Mouse (Mus musculus) heart, postnatal 36 days (tissue): ENCODE data around the gene Hsf5. TPM values are rescaled to one million over a fixed set of nuclear protein-coding genes. Genes with fewer than 3 reads are reported as not detected.

Source experiments
- DNase-seq, 2 experiments: peaks; one replicate each; pipeline ENCODE4 v3.0.0; 2021 to 2022
- intact Hi-C: fragments of 180-260 bp; cut with DNase I; formaldehyde crosslinking; loops from one replicate; pipeline ENCODE4 v1.15.1; 2025
- total RNA-seq, 2 experiments: library from RNA; stranded (reverse); gene quantifications; 2 replicates each; pipeline ENCODE4 v1.2.3; 2021

The Hsf5 gene
- total RNA-seq, 2 experiments from 2014 or later: not detected

GRCm38 (mm10) chr11:87682838-87683571 is 66.0 kb downstream of the Hsf5 start:
- intact Hi-C loops: no loop called here
- no peak for DNase-seq

DNA sequence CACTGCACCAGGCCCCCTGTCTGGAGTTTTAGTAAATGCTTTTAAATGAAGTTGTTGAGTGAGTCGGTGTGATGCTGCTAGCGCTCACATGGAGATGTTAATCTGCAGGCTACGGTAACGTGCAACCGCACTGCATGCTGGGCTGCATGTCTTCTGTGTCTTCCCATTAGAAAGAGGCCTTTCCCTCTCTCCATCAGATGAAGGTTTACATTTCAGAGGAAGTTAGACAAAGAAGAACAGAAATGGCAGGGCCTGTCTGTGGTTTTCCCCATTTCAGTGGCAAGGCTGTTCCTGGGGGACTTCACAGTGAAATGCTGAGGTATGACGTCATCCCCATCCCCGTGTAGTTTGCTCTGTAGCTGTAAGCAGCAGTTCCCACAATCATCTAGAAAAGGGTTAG is 69.4 kb downstream of the Hsf5 start:
- intact Hi-C loops: no loop called here

DNA sequence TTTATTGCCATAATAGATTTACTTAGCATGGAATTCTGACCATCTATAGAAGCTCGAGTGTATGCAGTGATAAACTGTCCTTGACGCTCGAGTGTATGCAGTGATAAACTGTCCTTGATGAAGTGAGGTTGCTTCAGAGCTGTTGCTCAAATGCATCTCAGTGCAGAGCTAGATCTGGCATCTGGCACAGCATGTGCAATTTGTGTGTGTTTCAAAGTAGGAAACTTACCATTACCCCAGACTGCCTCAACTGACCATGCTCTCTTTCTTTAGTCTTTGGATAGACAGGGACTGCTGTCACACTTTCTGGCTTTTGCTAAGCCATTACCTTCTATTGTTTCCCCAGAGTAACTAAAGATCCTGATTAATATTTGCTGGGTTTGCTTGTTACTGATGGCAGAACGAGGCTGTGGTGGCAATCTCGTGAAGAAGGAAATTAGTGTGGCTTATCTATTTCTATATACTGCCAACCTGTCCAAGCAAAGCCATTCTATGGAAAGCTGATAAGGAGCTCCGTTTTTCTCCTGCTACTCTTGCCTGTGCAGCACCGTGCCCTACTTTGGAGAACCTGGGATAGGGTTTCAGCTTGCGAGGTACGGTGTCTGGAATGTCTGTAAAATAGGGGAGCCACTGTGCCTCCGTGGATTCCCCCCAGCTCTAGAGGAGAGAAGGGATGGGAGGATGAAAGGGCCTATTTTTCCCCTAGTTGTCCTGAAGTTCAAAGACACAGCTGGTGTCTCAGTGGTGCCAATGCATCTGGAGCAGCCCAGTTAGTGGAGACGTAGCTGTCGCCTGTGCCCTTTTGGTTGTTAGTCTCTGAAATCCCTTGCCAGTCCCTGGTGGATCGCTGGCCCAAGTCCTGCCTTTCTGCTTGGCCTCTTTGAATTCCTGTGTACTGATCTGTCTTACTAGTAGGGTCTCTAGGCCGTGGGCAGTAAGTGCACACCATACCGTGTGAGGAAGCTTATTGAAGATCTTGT is 70.6 kb downstream of the Hsf5 start:
- DNase-seq: no peak
- intact Hi-C loops: no loop called here

More for the DNA sequence above, 69.4 kb downstream of the Hsf5 start:
- no peak for DNase-seq

DNA sequence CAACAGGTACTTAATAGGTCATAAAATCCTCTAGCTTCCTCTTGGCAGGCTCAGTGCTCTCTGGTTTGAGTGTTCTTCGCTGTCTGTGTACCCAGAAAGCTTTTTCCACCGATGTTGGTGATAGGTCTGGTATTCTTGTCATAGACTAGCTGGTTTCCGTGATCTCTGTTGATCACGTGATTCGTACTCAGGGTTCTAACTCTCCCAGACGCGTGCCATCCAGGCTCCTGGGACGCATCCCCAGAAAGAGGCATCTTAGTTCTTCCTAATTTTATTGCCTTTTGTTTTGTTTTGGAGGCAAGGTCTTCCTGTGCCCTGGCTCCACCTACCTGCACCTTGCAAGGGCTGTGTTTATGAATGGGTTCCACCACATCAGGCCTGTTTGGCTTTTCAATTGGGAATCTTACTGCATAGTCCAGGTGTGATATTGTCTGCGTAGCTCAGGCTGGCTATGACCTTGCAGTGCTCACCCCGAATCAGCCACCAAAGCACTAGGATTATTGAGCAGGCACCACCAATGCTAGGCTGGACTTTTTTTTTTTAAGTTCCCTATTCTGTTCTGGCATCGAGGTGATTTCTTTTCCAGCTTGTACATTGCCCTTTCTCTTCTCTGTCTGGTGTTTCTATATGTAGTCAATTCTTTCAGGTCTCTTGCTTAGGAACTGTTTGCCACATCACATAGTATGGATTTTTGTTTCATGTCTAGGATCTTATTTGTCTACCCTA is 71.7 kb downstream of the Hsf5 start:
- DNase-seq: no peak
- intact Hi-C loops: no loop called here

GRCm38 (mm10) chr11:87689402-87689808 is 72.4 kb downstream of the Hsf5 start:
- DNase-seq: no peak
- intact Hi-C loops: no loop called here

DNA sequence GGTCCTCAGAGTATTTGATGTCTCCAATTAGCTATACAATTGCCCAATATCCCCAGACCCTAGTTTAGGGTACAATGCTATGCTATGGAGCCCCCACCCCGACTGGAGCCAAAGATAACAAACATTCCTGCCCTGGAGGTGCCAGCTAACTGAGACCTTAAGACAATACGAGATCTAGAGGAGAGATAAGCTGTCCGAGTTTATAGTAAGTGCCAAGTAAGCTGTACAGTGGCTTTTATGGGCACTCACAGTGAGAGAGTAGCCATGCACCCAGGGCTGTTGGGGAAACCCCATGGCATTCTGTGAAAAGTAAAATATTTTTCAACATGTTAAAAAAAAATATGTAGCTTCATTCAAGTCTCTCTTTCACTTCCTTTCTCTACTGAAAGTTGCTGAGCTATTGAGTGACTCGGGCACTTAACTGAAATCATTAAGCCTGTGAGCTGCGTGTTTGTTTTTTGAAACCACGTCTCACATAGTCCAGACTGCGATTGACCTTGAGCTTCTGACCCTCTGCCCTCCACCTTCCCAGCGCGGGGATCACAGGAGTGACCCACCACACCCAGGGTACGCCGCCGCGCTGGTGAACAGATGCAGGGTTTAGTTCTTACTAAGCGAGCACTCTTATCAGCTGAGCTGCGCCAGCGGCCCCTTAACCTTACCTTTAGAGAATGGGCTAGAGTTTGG is 73.2 kb downstream of the Hsf5 start:
- no peak for DNase-seq
- intact Hi-C loops: no loop called here

DNA sequence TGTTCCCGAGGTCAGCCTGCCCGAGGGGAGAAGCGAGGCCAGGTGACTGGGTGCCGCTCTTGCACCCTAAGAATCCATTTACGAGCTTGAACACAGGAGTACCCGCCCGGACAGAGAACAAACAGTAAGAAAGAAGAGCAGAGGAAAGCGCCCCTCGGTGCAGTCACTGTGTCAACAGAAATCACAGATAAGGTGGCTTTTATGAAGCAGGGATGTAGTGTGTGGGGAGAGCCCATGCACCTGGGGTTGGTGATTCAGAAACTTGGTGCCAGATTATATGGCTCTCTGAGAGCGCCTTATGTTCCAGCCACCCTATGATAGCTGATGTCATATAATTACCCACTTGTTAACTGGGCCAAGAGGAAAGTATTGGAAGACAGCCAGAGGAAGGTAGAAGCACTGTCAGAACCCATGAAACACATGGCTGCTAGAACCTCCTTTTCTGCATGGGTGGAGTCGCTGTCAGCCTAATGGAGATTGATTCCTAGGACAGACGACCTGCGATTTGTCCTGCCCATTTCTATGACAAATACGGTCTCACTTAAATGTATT is 80.2 kb downstream of the Hsf5 start:
- DNase-seq: no peak
- intact Hi-C loops: no loop called here

DNA sequence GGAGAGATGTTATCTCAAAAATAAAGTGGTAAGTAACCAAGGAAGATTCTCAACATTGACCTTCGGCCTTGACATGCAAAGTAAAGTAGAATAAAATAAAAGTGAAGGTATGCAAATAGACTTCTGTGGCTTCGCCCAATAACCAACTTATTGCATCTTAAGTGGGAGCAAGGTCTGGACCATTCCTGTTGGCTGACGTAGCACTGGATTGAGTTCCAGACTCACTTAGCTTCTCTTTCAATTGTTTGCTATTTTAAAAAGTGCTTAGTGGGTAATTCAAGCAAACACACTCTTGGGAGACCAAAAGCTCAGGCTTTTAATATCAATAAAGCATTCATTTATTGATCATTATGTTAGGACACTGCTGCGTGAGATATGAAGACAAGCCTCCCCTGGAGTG is 81.2 kb downstream of the Hsf5 start:
- no peak for DNase-seq
- intact Hi-C loops: no loop called here

- no peak for DNase-seq
- intact Hi-C loops: no loop called here
Measured at GRCm38 (mm10) chr11:87701108-87701507, 84.1 kb downstream of the Hsf5 start.

DNA sequence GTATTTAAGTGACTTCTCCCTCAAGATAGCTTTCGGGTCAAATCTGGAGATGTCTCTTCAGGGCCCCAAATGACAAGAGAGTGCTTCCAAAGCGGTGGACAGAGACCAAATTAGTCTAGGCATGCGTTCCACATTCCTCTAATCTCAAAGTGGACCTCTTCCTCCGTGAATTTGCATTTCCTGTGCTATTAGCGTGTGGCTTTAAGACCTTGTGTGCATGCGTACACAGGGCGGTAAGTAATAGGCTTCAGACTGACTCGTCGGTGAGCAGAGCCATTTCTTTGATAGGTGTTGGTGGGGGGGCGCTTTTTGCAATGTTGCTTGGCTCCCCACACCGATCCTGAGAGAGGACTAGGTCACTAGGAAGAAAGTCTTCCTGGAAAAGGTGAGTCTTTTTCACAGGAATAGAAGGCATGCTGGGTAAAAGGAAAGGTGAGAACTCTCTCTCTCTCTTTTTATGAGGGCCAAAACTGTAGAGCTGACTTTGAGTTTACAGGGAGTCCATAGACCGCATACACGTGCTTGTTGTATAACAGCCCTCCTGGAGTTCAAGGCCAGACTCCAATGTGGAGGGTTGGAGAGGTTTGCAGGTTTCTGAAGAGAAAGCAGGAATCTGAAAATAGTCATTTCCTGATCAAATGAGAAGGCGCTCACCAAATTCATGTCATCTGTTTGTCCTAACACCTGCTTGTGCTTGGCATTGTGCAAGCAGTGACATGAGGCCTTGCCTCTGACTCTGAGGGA is 85.1 kb downstream of the Hsf5 start:
- intact Hi-C loops: no loop called here
- DNase-seq: no peak

GRCm38 (mm10) chr11:87703654-87704053 is 86.7 kb downstream of the Hsf5 start:
- no peak for DNase-seq
- intact Hi-C loops: no loop called here

DNA sequence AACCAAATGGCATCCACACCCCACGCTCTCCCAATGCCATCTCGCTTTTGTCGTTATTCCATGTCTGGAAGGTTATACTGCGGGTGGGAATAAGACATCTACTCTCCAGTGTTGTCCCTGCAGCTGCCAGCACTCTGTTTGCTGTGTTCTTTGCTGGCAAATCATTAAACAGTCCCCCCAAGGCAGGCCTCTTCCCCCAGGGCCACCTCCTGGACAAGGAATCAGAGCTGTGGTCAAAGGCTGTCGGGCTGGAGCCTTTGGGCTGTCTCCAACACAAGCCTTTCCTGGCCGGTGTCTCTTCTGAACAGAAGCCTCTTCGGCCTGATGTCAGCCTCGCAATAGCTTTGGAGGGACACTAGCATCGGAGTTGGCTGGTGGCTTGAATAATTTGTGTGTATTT is 87.3 kb downstream of the Hsf5 start:
- intact Hi-C loops: no loop called here
- no peak for DNase-seq

GRCm38 (mm10) chr11:87707570-87707969 is 90.6 kb downstream of the Hsf5 start:
- intact Hi-C loops: no loop called here
- no peak for DNase-seq

GRCm38 (mm10) chr11:87708979-87709378 is 92.0 kb downstream of the Hsf5 start:
- intact Hi-C loops: no loop called here
- DNase-seq: no peak

Other genes starting within 250 kb of the Hsf5 start
- 1 to 10 TPM; 1.1 to 1.3 TPM for gene Rad51c, start 212.2 kb upstream of the Hsf5 start, total RNA-seq
- under 1 TPM in 1 of 2 experiments, not detected in 1; 0.33 TPM for gene Tex14, start 212.1 kb upstream of the Hsf5 start, total RNA-seq
- not detected for gene Gm11492, start 50.5 kb upstream of the Hsf5 start, total RNA-seq
- gene Sept4, start 48.3 kb upstream of the Hsf5 start, total RNA-seq: 10 to 100 TPM; 41.8 to 45.8 TPM
- gene Mtmr4, start 25.0 kb upstream of the Hsf5 start, total RNA-seq: 10 to 100 TPM; 18.8 to 27.1 TPM
- under 1 TPM; 0.24 to 0.47 TPM for gene Rnf43, start 45.6 kb downstream of the Hsf5 start, total RNA-seq
- gene Supt4a, start 120.4 kb downstream of the Hsf5 start, total RNA-seq: 10 to 100 TPM; 46.5 to 55.3 TPM
- gene Tspoap1, start 143.4 kb downstream of the Hsf5 start, total RNA-seq: under 1 TPM in 1 of 2 experiments, not detected in 1; 0.08 TPM
- gene Mpo, start 176.4 kb downstream of the Hsf5 start, total RNA-seq: not detected
- gene Lpo, start 211.1 kb downstream of the Hsf5 start, total RNA-seq: not detected
- gene Mks1, start 236.1 kb downstream of the Hsf5 start, total RNA-seq: 1 to 10 TPM; 1.9 to 3.1 TPM